Mouse (Mus musculus): ENCODE results near the gene Cers3. TPM values are rescaled to one million over a fixed set of nuclear protein-coding genes. Genes with fewer than 3 reads are reported as not detected.

Gene Cers3
- 0.13 TPM for polyA plus RNA-seq (2012; fragmentation: generic; extraction: Trizol)
- long read RNA-seq, experiment 1, partial matches to known transcripts, result 0 of 1 reads
- long read RNA-seq, experiment 1, other reads (novel, unspliced or antisense), result 1 of 1 reads
- long read RNA-seq, experiment 2, partial matches to known transcripts, result 0 of 1 reads
- long read RNA-seq, experiment 2, other reads (novel, unspliced or antisense), result 1 of 1 reads

DNA sequence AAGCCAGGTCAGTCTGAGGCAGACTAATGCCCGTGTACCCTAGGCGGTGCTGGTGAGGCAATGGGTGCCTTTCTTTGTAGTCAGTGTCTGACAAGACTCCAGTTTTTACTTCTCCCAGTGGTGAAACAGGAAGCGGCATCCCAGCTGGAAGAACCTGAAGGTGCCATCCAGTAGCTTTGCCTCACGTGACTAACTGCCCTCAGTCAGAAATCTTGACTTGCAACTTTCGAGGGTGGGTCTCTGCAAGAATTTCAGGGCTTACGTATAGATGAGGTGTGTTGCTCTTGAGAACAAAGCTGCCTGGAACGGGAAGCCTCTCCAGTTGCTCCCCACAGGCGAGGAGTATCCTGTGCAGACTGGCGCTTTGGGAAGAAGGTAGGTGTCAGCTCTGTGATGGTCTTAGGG lies at the start of gene Cers3:
Gene Cers3 (plus strand): TSS at position 128 of the 405 bp plus-strand sequence.
- TF ChIP-seq USF1 (IDR thresholded peaks at IDR 0.05; ENCODE audit: low read depth) (peak; percentile 42), MYOD1 (IDR thresholded peaks at IDR 0.05; ENCODE audit: control insufficient read depth, insufficient read length, low read depth) (no peak), FOSL1 (IDR thresholded peaks at IDR 0.05; ENCODE audit: insufficient read depth, low read length, poor library complexity, severe bottlenecking) (no peak)
- Histone ChIP-seq H3K79me2 (ENCODE audit: control insufficient read depth, insufficient read depth) (no peaks in the 10 kb centered on the region), H3K4me3 (ENCODE audit: insufficient read depth, poor library complexity, severe bottlenecking) (no peak within 1 kb of the TSS), H3K27me3 (ENCODE audit: control insufficient read depth, insufficient read depth, insufficient read length) (no peaks in the 10 kb centered on the region), H3K36me3 (ENCODE audit: control insufficient read depth, insufficient read depth) (no peaks in the 10 kb centered on the region), H3K79me3 (ENCODE audit: low read depth) (no peaks in the 10 kb centered on the region), H3ac (ENCODE audit: control insufficient read depth, insufficient read length, low read depth) (no peak within 1 kb of the TSS)

- H3K79me2 ChIP-seq (ENCODE audit: control insufficient read depth, insufficient read depth), result peaks cover 17% of the 10 kb centered on the region
- no peaks in the 10 kb centered on the region for H3K27me3 ChIP-seq (ENCODE audit: control insufficient read depth, insufficient read depth, insufficient read length)
- TF ChIP-seq CEBPB (IDR thresholded peaks at IDR 0.05; ENCODE audit: low read depth) (no peak), CTCF (IDR thresholded peaks at IDR 0.05; ENCODE audit: control insufficient read depth, insufficient read depth, insufficient read length) (no peak), USF1 (IDR thresholded peaks at IDR 0.05; ENCODE audit: low read depth) (no peak), FOSL1 (IDR thresholded peaks at IDR 0.05; ENCODE audit: insufficient read depth, low read length, poor library complexity, severe bottlenecking) (no peak), MYOG (IDR thresholded peaks at IDR 0.05; ENCODE audit: control insufficient read depth, extremely low read depth, insufficient read length) (no peak), MYOD1 (IDR thresholded peaks at IDR 0.05; ENCODE audit: control insufficient read depth, insufficient read length, low read depth) (no peak)
- H3ac ChIP-seq (ENCODE audit: control insufficient read depth, insufficient read length, low read depth), result no peak overlapping the region
- peaks cover 4% of the 10 kb centered on the region for H3K36me3 ChIP-seq (ENCODE audit: control insufficient read depth, insufficient read depth)
- peaks cover 7% of the 10 kb centered on the region for H3K79me3 ChIP-seq (ENCODE audit: low read depth)
- H3K4me3 ChIP-seq (ENCODE audit: insufficient read depth, poor library complexity, severe bottlenecking), result no peak overlapping the region
Observed at GRCm38 (mm10) chr7:66694467-66694866, 48.8 kb upstream of the Cers3 start.

GRCm38 (mm10) chr7:66702721-66703120 lies 40.6 kb upstream of the Cers3 start:
- H3K79me3 ChIP-seq (ENCODE audit: low read depth), result no peaks in the 10 kb centered on the region
- H3ac ChIP-seq (ENCODE audit: control insufficient read depth, insufficient read length, low read depth), result no peak overlapping the region
- TF ChIP-seq CTCF (IDR thresholded peaks at IDR 0.05; ENCODE audit: control insufficient read depth, insufficient read depth, insufficient read length) (no peak), FOSL1 (IDR thresholded peaks at IDR 0.05; ENCODE audit: insufficient read depth, low read length, poor library complexity, severe bottlenecking) (no peak), USF1 (IDR thresholded peaks at IDR 0.05; ENCODE audit: low read depth) (no peak), MYOG (IDR thresholded peaks at IDR 0.05; ENCODE audit: control insufficient read depth, extremely low read depth, insufficient read length) (no peak), CEBPB (IDR thresholded peaks at IDR 0.05; ENCODE audit: low read depth) (no peak), MAX (IDR thresholded peaks at IDR 0.05) (no peak), MYOD1 (IDR thresholded peaks at IDR 0.05; ENCODE audit: control insufficient read depth, insufficient read length, low read depth) (no peak)
- no peak overlapping the region for H3K4me3 ChIP-seq (ENCODE audit: insufficient read depth, poor library complexity, severe bottlenecking)
- H3K79me2 ChIP-seq (ENCODE audit: control insufficient read depth, insufficient read depth), result no peaks in the 10 kb centered on the region
- H3K36me3 ChIP-seq (ENCODE audit: control insufficient read depth, insufficient read depth), result no peaks in the 10 kb centered on the region
- H3K27me3 ChIP-seq (ENCODE audit: control insufficient read depth, insufficient read depth, insufficient read length), result no peaks in the 10 kb centered on the region

DNA sequence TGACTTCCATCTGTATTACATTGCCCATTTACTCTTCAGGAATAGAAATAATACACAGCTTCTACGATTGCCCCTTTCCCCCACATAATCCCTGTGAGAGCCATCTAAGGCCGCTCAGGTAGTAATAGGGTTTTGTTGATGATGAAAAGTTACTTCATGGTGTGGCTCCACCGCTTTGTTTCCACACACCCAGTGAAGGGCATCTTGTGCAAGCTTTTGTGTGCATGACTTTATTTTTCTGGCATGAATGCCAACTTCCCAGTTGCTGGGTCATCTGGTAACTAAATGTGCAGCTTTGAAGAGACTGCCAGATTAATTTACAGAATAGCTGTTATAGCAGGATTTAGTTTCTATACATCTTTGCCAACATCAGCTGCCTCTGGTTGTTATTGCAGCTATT lies 38.7 kb upstream of the Cers3 start:
- Histone ChIP-seq H3K36me3 (ENCODE audit: control insufficient read depth, insufficient read depth) (peaks cover 6% of the 10 kb centered on the region), H3K79me2 (ENCODE audit: control insufficient read depth, insufficient read depth) (no peaks in the 10 kb centered on the region), H3K79me3 (ENCODE audit: low read depth) (no peaks in the 10 kb centered on the region), H3ac (ENCODE audit: control insufficient read depth, insufficient read length, low read depth) (no peak overlapping the region), H3K4me3 (ENCODE audit: insufficient read depth, poor library complexity, severe bottlenecking) (no peak overlapping the region), H3K27me3 (ENCODE audit: control insufficient read depth, insufficient read depth, insufficient read length) (no peaks in the 10 kb centered on the region)
- no peak for TF ChIP-seq MAX (IDR thresholded peaks at IDR 0.05)
- TF ChIP-seq MYOG (IDR thresholded peaks at IDR 0.05; ENCODE audit: control insufficient read depth, extremely low read depth, insufficient read length), result no peak
- TF ChIP-seq USF1 (IDR thresholded peaks at IDR 0.05; ENCODE audit: low read depth), result no peak
- TF ChIP-seq FOSL1 (IDR thresholded peaks at IDR 0.05; ENCODE audit: insufficient read depth, low read length, poor library complexity, severe bottlenecking), result no peak
- TF ChIP-seq CEBPB (IDR thresholded peaks at IDR 0.05; ENCODE audit: low read depth), result no peak
- TF ChIP-seq CTCF (IDR thresholded peaks at IDR 0.05; ENCODE audit: control insufficient read depth, insufficient read depth, insufficient read length), result no peak
- no peak for TF ChIP-seq MYOD1 (IDR thresholded peaks at IDR 0.05; ENCODE audit: control insufficient read depth, insufficient read length, low read depth)

GRCm38 (mm10) chr7:66711166-66711565 lies 32.1 kb upstream of the Cers3 start:
- Histone ChIP-seq H3K79me3 (ENCODE audit: low read depth) (no peaks in the 10 kb centered on the region), H3K4me3 (ENCODE audit: insufficient read depth, poor library complexity, severe bottlenecking) (no peak overlapping the region), H3K79me2 (ENCODE audit: control insufficient read depth, insufficient read depth) (no peaks in the 10 kb centered on the region), H3K27me3 (ENCODE audit: control insufficient read depth, insufficient read depth, insufficient read length) (no peaks in the 10 kb centered on the region), H3ac (ENCODE audit: control insufficient read depth, insufficient read length, low read depth) (no peak overlapping the region), H3K36me3 (ENCODE audit: control insufficient read depth, insufficient read depth) (peaks cover 28% of the 10 kb centered on the region)
- no peak for TF ChIP-seq FOSL1 (IDR thresholded peaks at IDR 0.05; ENCODE audit: insufficient read depth, low read length, poor library complexity, severe bottlenecking)
- no peak for TF ChIP-seq CEBPB (IDR thresholded peaks at IDR 0.05; ENCODE audit: low read depth)
- no peak for TF ChIP-seq MYOD1 (IDR thresholded peaks at IDR 0.05; ENCODE audit: control insufficient read depth, insufficient read length, low read depth)
- no peak for TF ChIP-seq MYOG (IDR thresholded peaks at IDR 0.05; ENCODE audit: control insufficient read depth, extremely low read depth, insufficient read length)
- TF ChIP-seq CTCF (IDR thresholded peaks at IDR 0.05; ENCODE audit: control insufficient read depth, insufficient read depth, insufficient read length), result no peak

- TF ChIP-seq CEBPB (IDR thresholded peaks at IDR 0.05; ENCODE audit: low read depth) (no peak), MYOD1 (IDR thresholded peaks at IDR 0.05; ENCODE audit: control insufficient read depth, insufficient read length, low read depth) (no peak)
Observed at GRCm38 (mm10) chr7:66724514-66724913, 18.8 kb upstream of the Cers3 start.

More at GRCm38 (mm10) chr7:66724514-66724913, 18.8 kb upstream of the Cers3 start:
- Histone ChIP-seq H3K36me3 (ENCODE audit: control insufficient read depth, insufficient read depth) (no peaks in the 10 kb centered on the region), H3K27me3 (ENCODE audit: control insufficient read depth, insufficient read depth, insufficient read length) (no peaks in the 10 kb centered on the region), H3K4me3 (ENCODE audit: insufficient read depth, poor library complexity, severe bottlenecking) (no peak overlapping the region), H3ac (ENCODE audit: control insufficient read depth, insufficient read length, low read depth) (no peak overlapping the region), H3K79me2 (ENCODE audit: control insufficient read depth, insufficient read depth) (no peaks in the 10 kb centered on the region), H3K79me3 (ENCODE audit: low read depth) (no peaks in the 10 kb centered on the region)

Data from C2C12 (cell line).